ENCODE assay signal across 8 mouse cellular contexts in the genomic region with DNA sequence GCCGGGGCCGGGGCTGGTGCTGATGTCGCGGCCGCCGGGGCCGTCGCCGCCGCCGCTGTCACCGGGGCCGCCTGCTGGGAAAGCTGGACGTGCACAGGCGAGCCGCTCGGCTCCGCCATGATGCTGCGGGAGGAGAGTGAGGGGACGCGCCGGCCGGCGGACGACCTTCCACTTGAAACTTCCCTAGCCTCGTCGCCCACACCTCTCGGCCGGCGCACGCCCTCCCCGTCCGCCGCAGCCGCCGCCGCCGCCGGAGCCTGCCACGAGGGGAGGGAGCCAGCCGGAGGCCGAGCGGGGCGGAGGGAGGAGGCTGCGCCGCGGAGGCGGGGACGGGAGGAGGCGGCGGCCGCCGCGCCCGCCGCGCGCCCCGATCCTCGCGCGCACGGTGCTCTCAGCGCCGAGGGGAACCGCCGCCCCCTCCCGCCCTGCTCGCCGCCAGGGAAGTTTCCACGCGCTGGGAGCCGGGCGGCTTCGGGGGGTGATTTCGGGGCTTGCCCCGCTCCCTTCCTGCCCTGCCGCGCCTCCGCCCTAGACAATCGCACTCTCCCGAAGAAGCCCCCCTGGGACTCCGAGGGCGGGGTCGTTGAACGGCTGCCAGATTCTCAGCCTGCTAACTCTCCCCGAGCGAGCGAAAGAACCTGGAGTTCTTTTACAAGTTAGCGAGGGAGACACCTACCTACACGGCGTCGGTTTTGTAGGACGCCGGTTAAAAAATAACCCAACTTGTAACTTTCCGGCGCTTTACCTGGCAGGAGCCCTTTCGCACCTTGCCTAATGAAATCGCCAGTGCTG. TPM values are rescaled to one million over a fixed set of nuclear protein-coding genes. Genes with fewer than 3 reads are reported as not detected.
DNase-seq lines count a peak whose midpoint lies in the region; ATAC-seq and TF ChIP-seq lines count a peak whose summit lies in the region.

Gene Stk39, minus strand, starts transcription at position 510 of the 792 bp plus-strand sequence.

- intact Hi-C loops in gastrocnemius, adult 2 months (cut with DNase I): loop anchor here (5.0 kb wide), 1 partner anchor 95 kb away; no protein-coding TSS in a partner anchor

- WGBS in hindbrain, embryonic 15.5 days: under 1% methylated on average over 59 of the region's 99 CpGs

- H3K4me1 ChIP-seq in hindbrain, embryonic 15.5 days (replicated peaks): peaks cover 31% of the 10 kb centered on the region

- 0 out of 2 replicates have a peak, but pooled peaks cover 7% of the 10 kb centered on the region for H3K27me3 ChIP-seq in hindbrain, embryonic 15.5 days

- H3K9me3 ChIP-seq in hindbrain, embryonic 15.5 days: no peaks in the 10 kb centered on the region

- TF ChIP-seq CTCF in gastrocnemius, adult 2 months (IDR thresholded peaks at IDR 0.05): no peak; the same call in 1 of the 2 replicates

- no peaks in the 10 kb centered on the region for H3K36me3 ChIP-seq in hindbrain, embryonic 15.5 days

- H3K4me3 ChIP-seq in gastrocnemius, adult 2 months: peak within 1 kb of the TSS; percentile 93
- H3K4me3 ChIP-seq in hindbrain, embryonic 15.5 days: peak within 1 kb of the TSS; percentile 72

- ATAC-seq in hindbrain, embryonic 15.5 days (ENCODE audit: low FRiP score, low read depth): peak; percentile 74

- peak; percentile 83 for DNase-seq in ZHBTc4 (ENCODE audit: low read depth, low spot score)
- DNase-seq in cerebellum, postnatal 25 days: peak; percentile 85 to 90
- peak; percentile 89 for DNase-seq in gastrocnemius, adult 2 months
- DNase-seq in left cerebral cortex, adult 11 months (ENCODE audit: low spot score): peak; percentile 30
- DNase-seq in lung, postnatal 36 days: peak; percentile 72
- peak; percentile 68 to 78 for DNase-seq in right cerebral cortex, postnatal 10 days (ENCODE audit: low spot score in 2 of 2)
- DNase-seq in urinary bladder, postnatal 36 days (ENCODE audit: low spot score in 2 of 2): peak; percentile 66 to 77

- peak within 1 kb of the TSS; percentile 73 for H3K9ac ChIP-seq in hindbrain, embryonic 15.5 days

- H3K4me2 ChIP-seq in hindbrain, embryonic 15.5 days: peak within 1 kb of the TSS; percentile 82

- H3K27ac ChIP-seq in gastrocnemius, adult 2 months: peak within 1 kb of the TSS; percentile 81
- peak within 1 kb of the TSS; percentile 89 for H3K27ac ChIP-seq in hindbrain, embryonic 15.5 days (replicated peaks)

RNA-seq across cellular contexts. Expression of gene Stk39, which starts in this region (rescaled TPM):
- 1 to 10 TPM; 1.9 to 4.1 TPM for total RNA-seq in gastrocnemius, adult 2 months (2021)
- polyA plus RNA-seq in hindbrain, embryonic 15.5 days (2015; fragmentation: Nextera tagmentation; extraction: Ambion mirVana): 33.6 and 34.3 TPM in 2 replicates

Comparison
In these comparisons a context has a peak if more than half of its experiments do, and no peak if none do; other contexts are left out.
1. Peak in every context shown above with its lines: DNase-seq, ATAC-seq, H3K4me3 ChIP-seq and H3K27ac ChIP-seq.
2. DNase-seq: peak in every context shown above with its lines; median percentile 89 in gastrocnemius, adult 2 months; 88 in cerebellum, postnatal 25 days; 83 in ZHBTc4; 73 in right cerebral cortex, postnatal 10 days; 72 in lung, postnatal 36 days; 72 in urinary bladder, postnatal 36 days; 30 in left cerebral cortex, adult 11 months.